Mouse (Mus musculus): ENCODE measurements at regions not wholly inside any gene's neighbourhood (a gene's known extent, or its start where the extent isn't known, plus 50 kb on each side); places are given as distances from the start of the nearest gene placed in this dataset.
"Not testable (repeated sequence)": the region's sequence is repeated elsewhere in the genome, so short reads cannot be mapped to it uniquely, and the experiment has no call there.

- DNase-seq (ENCODE audit: low read depth, low spot score): peak; percentile 6
These were observed 100.0 kb upstream of the Ifngr1 start for GRCm38 (mm10) chr10:19491513-19492380.

DNA sequence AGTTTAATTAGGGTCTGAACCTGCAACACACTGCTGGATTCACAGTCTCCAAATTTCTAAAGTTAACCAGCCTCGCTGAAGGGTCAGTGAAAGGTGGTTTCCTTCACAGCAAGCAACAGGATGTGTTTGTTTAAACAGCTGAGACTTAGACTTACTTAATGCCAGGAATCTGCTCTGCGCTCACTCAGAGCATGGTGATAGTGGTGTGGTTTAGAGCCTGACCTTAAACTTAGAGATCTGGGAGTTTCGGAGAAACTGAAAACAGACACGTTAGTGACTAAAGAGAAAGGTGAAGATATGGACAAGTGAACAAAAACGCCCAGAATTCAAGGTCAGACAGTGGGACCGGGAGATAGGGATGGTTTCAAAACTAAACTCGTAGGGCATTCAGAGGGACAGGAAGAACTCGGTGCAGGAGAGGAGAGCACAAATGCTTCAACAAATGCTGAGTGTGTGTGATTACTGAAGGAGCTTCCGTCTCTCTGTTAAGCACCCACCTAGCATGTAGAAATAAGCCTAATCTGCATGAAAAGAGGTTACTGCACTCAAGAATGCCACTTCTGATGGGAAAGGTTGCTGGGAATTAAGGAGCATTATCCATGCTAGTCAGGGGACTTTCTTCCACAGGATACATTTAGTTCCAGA lies 97.2 kb upstream of the Ifngr1 start:
- DNase-seq (ENCODE audit: low read depth, low spot score): no peak

- DNase-seq (ENCODE audit: low read depth, low spot score): no peak
These were observed 93.6 kb upstream of the Ifngr1 start for GRCm38 (mm10) chr10:19498112-19498511.

DNA sequence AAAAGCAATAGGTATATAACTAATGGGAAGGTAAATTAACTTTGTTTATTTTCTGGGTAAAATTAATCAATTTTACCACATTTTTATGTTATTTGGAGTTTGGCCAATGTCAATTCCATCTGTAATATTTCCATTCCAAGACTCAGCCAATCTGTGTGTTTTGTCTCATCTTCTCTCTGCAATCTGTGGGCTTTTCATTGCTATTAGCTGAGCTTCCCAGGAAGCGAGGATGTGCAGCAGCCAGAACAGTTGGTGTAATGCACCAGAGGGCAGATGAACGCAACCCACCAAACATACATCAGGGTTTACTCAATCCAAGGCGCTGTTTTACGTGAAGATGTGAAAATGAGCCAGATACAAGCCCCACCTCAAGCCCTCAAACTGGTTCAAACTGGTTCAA lies 88.9 kb upstream of the Ifngr1 start:
- DNase-seq (ENCODE audit: low read depth, low spot score): no peak

- DNase-seq (ENCODE audit: low read depth, low spot score): no peak
These were observed 87.6 kb upstream of the Ifngr1 start for GRCm38 (mm10) chr10:19503846-19504765.

- DNase-seq (ENCODE audit: low read depth, low spot score): no peak
These were observed 86.6 kb upstream of the Ifngr1 start for GRCm38 (mm10) chr10:19505174-19505573.

DNA sequence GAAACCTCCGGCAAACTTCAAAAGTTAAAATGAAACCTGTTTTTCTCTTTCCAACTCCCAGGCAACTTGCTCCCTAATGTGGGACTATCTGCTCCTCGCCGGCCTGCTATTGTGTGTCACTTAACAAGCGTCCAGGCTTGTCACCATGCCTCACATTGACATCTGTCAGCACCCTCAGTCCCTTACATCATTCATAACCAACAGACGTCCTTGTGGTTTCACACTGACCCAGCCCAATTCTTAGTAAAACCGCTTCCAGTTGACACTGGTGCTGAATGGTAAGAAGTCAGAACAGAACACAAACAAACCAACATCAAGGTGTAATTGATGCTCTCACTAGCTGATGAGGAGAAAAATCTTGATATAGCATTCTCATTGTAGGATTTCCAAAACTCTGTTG lies 85.8 kb upstream of the Ifngr1 start:
- no peak for DNase-seq (ENCODE audit: low read depth, low spot score)

- DNase-seq (ENCODE audit: low read depth, low spot score): no peak
These were observed 85.3 kb upstream of the Ifngr1 start for GRCm38 (mm10) chr10:19506434-19506833.

DNA sequence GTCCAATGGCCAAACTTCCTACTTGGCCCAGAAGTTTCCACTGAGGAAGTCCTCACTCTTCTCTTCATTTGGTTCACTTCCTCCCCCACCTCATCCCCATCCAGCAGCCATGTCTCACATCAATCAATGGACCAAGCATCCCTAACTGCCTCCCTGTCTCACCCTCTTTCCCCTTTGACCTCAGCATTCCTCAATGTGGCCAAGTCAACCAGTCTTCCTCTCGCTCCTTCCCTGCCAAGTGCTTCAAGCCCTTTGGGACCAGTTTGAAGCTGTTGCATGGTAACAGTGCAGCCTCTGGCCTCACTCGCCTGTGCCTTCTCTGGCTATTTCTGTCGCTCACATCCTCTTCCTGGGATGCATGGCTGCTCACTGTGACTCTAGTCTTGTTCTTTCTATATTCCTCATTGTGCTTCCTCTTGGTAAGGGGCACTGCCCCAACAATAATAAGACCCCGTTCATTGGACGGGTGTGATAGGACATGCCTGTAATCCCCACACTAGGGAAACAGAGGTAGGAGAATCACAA lies 83.5 kb upstream of the Ifngr1 start:
- no peak for DNase-seq (ENCODE audit: low read depth, low spot score)

GRCm38 (mm10) chr10:19510047-19510446 lies 81.7 kb upstream of the Ifngr1 start:
- no peak for DNase-seq (ENCODE audit: low read depth, low spot score)

DNA sequence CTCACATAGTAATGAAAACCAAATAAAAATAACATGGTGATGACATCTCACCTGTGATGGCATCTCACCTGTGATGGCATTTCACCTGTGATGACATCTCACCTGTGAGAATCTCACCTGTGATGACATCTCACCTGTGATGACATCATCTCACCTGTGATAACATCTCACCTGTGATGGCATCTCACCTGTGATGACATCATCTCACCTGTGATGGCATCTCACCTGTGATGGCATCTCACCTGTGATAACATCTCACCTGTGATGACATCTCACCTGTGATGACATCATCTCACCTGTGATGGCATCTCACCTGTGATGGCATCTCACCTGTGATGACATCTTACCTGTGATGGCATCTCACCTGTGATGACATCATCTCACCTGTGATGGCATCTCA lies 77.4 kb upstream of the Ifngr1 start:
- not testable (repeated sequence) for DNase-seq (ENCODE audit: low read depth, low spot score)

DNA sequence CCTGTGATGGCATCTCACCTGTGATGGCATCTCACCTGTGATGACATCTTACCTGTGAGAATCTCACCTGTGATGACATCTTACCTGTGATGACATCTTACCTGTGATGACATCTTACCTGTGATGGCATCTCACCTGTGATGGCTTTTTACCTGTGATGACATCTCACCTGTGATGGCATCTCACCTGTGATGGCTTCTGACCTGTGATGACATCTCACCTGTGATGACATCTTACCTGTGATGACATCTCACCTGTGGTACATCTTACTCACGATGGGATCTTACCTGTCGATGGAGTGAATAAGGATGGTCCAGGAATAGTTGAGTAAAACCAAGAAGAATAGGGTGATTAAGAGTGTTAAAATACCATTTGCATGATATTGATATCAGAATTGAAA lies 76.9 kb upstream of the Ifngr1 start:
- DNase-seq (ENCODE audit: low read depth, low spot score): no peak

- no peak for DNase-seq (ENCODE audit: low read depth, low spot score)
These were observed 75.7 kb upstream of the Ifngr1 start for GRCm38 (mm10) chr10:19516011-19516410.

- DNase-seq (ENCODE audit: low read depth, low spot score): no peak
These were observed 74.7 kb upstream of the Ifngr1 start for GRCm38 (mm10) chr10:19517093-19517492.

- DNase-seq (ENCODE audit: low read depth, low spot score): peak; percentile 39
These were observed 73.0 kb upstream of the Ifngr1 start for GRCm38 (mm10) chr10:19518763-19519162.

GRCm38 (mm10) chr10:19522198-19522597 lies 69.6 kb upstream of the Ifngr1 start:
- DNase-seq (ENCODE audit: low read depth, low spot score): no peak

- no peak for DNase-seq (ENCODE audit: low read depth, low spot score)
These were observed 65.8 kb upstream of the Ifngr1 start for GRCm38 (mm10) chr10:19525939-19526338.

DNA sequence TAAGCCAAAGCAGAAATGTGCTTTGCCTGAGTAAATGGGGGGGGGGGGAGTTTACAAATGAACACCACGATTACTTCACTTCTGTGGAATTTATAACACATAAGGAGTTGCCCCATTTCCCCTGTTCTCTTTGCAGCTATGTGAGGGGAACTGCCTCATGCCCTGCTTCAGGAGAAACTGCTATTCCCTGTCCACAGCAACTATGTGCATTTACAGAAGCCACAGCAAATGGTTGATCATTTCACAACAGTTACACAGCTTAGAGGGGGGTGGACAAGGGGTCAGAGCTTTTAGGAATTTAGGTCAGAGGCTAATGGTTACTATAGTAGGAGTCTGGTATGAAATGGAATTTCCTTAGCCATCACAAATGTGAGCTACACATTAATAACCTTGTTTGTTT lies 65.4 kb upstream of the Ifngr1 start:
- no peak for DNase-seq (ENCODE audit: low read depth, low spot score)

GRCm38 (mm10) chr10:19529655-19530054 lies 62.1 kb upstream of the Ifngr1 start:
- DNase-seq (ENCODE audit: low read depth, low spot score): no peak

DNA sequence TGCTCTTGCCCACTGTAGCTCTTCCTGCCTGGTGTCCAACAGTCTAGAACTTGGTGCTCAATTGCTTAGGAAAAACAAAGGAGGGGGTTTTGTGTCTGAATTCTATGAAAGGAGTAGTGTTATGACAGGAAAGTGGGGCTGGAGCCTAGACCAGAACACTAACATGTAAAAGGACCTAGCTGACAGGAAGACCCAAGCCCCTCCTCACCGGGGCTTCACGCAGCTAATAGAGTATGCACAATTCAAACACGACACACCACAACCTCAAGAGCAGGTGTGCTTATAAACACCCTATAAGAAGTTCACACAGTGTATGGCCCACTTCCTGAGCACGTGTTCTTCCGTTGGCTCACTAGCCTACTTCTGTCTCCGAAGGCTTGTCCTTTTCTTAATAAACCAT lies 61.7 kb upstream of the Ifngr1 start:
- no peak for DNase-seq (ENCODE audit: low read depth, low spot score)

- no peak for DNase-seq (ENCODE audit: low read depth, low spot score)
These were observed 60.3 kb upstream of the Ifngr1 start for GRCm38 (mm10) chr10:19531452-19531851.

DNA sequence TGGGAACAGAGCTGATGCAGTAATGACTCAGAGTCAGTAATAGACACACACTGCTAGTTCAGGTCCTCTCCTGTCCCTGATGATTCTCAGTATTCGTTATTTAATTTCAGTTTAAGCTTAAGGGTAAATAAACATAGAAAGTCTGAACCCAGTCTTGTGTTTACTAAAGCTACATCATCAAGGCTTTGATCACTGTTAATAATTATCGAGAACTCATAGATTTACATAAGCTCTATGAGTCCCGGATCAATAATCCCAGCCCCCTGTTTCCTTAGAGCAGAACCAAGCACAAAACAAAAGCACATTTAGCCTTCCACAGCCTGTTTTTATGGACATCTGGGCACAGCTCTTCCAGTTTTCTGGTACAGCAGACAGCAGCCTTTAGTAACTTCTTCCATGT lies 59.0 kb upstream of the Ifngr1 start:
- no peak for DNase-seq (ENCODE audit: low read depth, low spot score)

Data from retina, postnatal 7 days (tissue).